Mouse (Mus musculus) heart, embryonic 14.5 days (tissue): ENCODE results near the gene Shld2. TPM values are rescaled to one million over a fixed set of nuclear protein-coding genes. Genes with fewer than 3 reads are reported as not detected.
"Not testable (repeated sequence)": the region's sequence is repeated elsewhere in the genome, so short reads cannot be mapped to it uniquely, and the experiment has no call there.

Experiments
- ATAC-seq: fragments of 200-750 bp; cut with Nextera tagmentation; 2 replicates; pipeline ENCODE4 v1.8.0; 2017; ENCODE audit warnings: low read depth, moderate TSS enrichment; ENCODE audit not compliant: insufficient number of reproducible peaks, insufficient read depth, low FRiP score
- H3K27ac ChIP-seq, 2 experiments: fragments of 200-500 bp in 1 of 2; fragments of 300-500 bp in 1 of 2; sonication (generic) in 1 of 2; replicated peaks in 1 of 2; 2 replicates each; pipeline ENCODE4 v1.5.1; 2012 to 2014; ENCODE audit warnings: low read depth in 2 of 2, low read length in 2 of 2, control low read depth in 1 of 2, mild to moderate bottlenecking in 1 of 2, mixed read lengths in 1 of 2; ENCODE audit not compliant: control insufficient read depth in 1 of 2, insufficient read depth in 1 of 2
- H3K27me3 ChIP-seq: fragments of 300-500 bp; sonication (generic); 2 replicates; pipeline ENCODE4 v1.6.1; 2014; ENCODE audit warnings: mild to moderate bottlenecking, low read length, control low read depth; ENCODE audit not compliant: control insufficient read depth, insufficient read depth
- H3K36me3 ChIP-seq: fragments of 300-500 bp; sonication (generic); 2 replicates; pipeline ENCODE4 v1.6.1; 2014; ENCODE audit warnings: mild to moderate bottlenecking, control low read depth, low read length, mixed read lengths; ENCODE audit not compliant: control insufficient read depth, insufficient read depth
- H3K4me1 ChIP-seq, 2 experiments: fragments of 200-500 bp in 1 of 2; fragments of 300-500 bp in 1 of 2; sonication (generic) in 1 of 2; 2 replicates each; pipeline ENCODE4 v1.6.1; 2012 to 2014; ENCODE audit warnings: low read length in 2 of 2, control low read depth in 1 of 2, mixed read lengths in 1 of 2; ENCODE audit not compliant: control insufficient read depth in 2 of 2, insufficient read depth in 2 of 2
- H3K4me2 ChIP-seq: fragments of 300-500 bp; sonication (generic); 2 replicates; pipeline ENCODE4 v1.6.1; 2014; ENCODE audit warnings: mild to moderate bottlenecking, low read length
- H3K4me3 ChIP-seq, 2 experiments: fragments of 200-500 bp in 1 of 2; fragments of 300-500 bp in 1 of 2; sonication (generic) in 1 of 2; 2 replicates each; pipeline ENCODE4 v1.5.1; 2012 to 2014; ENCODE audit warnings: low read length in 2 of 2, mild to moderate bottlenecking in 2 of 2, control low read depth in 1 of 2, low read depth in 1 of 2, moderate library complexity in 1 of 2; ENCODE audit not compliant: control insufficient read depth in 1 of 2, insufficient read depth in 1 of 2
- H3K9ac ChIP-seq: fragments of 300-500 bp; sonication (generic); 2 replicates; pipeline ENCODE4 v1.6.1; 2014; ENCODE audit warnings: mild to moderate bottlenecking, low read length
- H3K9me3 ChIP-seq: fragments of 300-500 bp; sonication (generic); 2 replicates; pipeline ENCODE4 v1.6.1; 2016; ENCODE audit warnings: low read length, control low read depth; ENCODE audit not compliant: control insufficient read depth
- WGBS: fragments of 180-500 bp; shearing (Covaris S2); extraction: QIAGEN DNeasy Blood & Tissue Kit; methylation state at CpG from one replicate; pipeline ENCODE4 v1.1.7; 2014; 5-methylcytosine and 5-hydroxymethylcytosine counted together
- polyA plus RNA-seq: library from polyadenylated mRNA; unstranded; fragments of >200 nt; fragmentation: Nextera tagmentation; extraction: Ambion mirVana; gene quantifications from 2 replicates; pipeline ENCODE4 v1.2.1, GENCODE M21; 2014

The Shld2 gene
- polyA plus RNA-seq, 1 experiment from 2014 or later = 7.1 TPM

DNA sequence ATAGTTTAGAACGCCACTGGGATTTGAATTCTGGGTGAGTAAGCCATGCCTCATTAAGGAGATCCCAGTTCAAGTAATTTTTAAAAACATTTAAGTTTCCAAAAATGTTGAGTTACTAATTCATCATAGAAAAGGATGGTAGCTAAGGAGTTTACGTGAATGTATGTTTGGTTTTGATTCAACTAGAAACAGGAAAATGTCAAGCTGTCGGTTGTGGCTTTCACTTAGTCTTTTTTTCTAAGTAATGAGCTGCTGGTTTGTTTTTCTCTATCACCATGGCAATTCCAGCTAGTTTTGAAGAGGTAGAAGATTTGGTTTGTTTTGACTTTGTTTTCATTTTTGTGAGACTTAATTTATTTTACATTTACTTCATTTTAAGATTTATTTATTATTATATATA, 7.1 kb upstream of the Shld2 start:
- Histone ChIP-seq H3K9ac (no peak overlapping the region), H3K27me3 (no peaks in the 10 kb centered on the region), H3K36me3 (peaks cover 35% of the 10 kb centered on the region), H3K4me2 (no peak overlapping the region), H3K4me3 (no peak overlapping the region), H3K4me1 (peaks cover 2 to 12% of the 10 kb centered on the region in 2 experiments), H3K27ac (no peak overlapping the region), H3K9me3 (no peaks in the 10 kb centered on the region)
- WGBS = 85% methylated on average over 3 of the region's 3 CpGs
- no peak for ATAC-seq

DNA sequence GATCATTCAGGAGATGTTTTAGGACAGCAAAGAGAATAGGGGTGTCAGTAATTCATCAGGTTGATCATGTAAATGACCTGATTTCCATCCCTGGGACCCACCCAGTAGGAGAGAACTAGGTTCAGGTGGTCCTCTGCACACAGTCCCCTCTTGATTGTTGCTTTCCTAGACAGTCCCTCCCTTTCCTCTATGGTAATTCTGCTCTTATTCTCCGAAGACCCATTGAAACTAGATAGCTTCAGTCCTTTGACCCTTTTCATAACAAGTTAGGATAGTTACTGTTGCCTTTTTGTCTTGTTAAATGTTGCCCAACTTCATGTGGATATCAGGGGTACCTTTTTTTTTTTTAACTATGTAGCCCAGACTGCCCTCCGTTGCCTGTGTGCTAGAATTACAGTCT, 6.1 kb upstream of the Shld2 start:
- 91% methylated on average over 2 of the region's 2 CpGs for WGBS
- Histone ChIP-seq H3K9ac (no peak overlapping the region), H3K27me3 (no peaks in the 10 kb centered on the region), H3K27ac (no peak overlapping the region), H3K4me1 (peaks cover 2 to 17% of the 10 kb centered on the region in 2 experiments), H3K4me2 (no peak overlapping the region), H3K36me3 (peaks cover 29% of the 10 kb centered on the region), H3K9me3 (no peaks in the 10 kb centered on the region), H3K4me3 (no peak overlapping the region)
- no peak for ATAC-seq

DNA sequence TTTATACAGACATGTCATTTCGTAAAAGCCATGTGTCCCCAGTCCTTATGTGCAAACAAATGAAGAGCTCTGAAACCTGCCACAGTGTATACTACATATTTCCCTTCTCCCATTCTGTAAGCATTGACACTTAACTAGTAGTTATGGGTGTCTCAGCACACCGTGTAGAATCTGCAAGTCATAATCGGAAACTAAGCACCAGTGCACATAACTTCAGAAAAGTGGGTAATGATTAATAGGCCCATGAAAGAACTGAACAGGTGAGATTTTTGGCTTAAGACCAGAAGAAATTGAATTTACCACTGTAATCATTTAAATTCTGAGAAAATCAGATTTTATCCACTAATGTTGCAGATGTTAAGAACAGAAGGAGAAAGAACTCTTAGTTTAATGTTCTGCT, 4.5 kb upstream of the Shld2 start:
- Histone ChIP-seq H3K4me2 (no peak overlapping the region), H3K36me3 (peaks cover 17% of the 10 kb centered on the region), H3K27ac (no peak overlapping the region), H3K27me3 (no peaks in the 10 kb centered on the region), H3K4me3 (no peak overlapping the region), H3K9ac (no peak overlapping the region), H3K4me1 (peaks cover 2 to 18% of the 10 kb centered on the region in 2 experiments), H3K9me3 (no peaks in the 10 kb centered on the region)
- 94% methylated on average over 3 of the region's 3 CpGs for WGBS
- no peak for ATAC-seq

DNA sequence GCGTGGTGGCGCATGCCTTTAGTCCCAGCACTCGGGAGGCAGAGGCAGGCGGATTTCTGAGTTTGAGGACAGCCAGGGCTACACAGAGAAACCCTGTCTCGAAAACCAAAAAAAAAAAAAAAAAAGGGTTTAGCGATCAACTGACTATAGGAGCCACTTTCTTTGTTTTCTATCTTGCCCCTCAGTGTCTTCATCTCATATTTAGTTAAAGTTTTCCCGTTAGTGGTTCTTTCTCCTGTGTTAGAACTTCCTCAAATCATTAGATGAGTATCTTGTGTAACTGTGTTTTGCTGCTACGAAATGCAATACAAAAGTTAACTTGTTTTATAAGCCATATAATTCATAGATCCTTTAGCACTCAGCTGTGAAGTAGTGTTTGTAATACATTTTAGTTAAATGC, 4.1 kb upstream of the Shld2 start:
- not testable (repeated sequence) for H3K4me2 ChIP-seq, ATAC-seq, H3K9me3 ChIP-seq, H3K27ac ChIP-seq, H3K9ac ChIP-seq, H3K4me3 ChIP-seq, H3K27me3 ChIP-seq
- 87% methylated on average over 8 of the region's 8 CpGs for WGBS
- H3K4me1 ChIP-seq = peaks cover 2 to 20% of the 10 kb centered on the region in 2 experiments
- H3K36me3 ChIP-seq = peaks cover 12% of the 10 kb centered on the region; the same call in 1 of the 2 replicates

DNA sequence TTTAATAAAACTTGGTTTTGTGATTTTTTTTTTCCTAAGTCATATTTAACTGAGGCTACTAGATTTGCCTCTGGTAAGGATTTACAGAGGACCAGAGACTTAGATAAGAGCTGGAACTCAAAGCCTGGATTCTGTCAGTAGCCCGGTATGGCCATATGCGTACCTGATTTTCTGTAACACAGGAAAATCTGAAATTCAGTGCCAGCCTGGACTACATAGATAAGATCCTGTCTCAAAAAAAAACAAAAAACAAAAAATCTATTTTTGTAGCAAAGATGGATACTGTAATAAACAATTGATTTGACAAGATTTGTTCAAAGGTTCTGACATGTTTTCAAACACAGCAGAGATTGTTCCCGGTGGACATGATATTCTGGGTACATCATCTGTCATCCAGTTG, 3.3 kb upstream of the Shld2 start:
- Histone ChIP-seq H3K9ac (no peak overlapping the region), H3K27ac (no peak overlapping the region), H3K4me1 (peaks cover 2 to 20% of the 10 kb centered on the region in 2 experiments), H3K4me3 (peak overlapping the region in 1 of 2 experiments; percentile 7; a peak in 1 of 4 replicates), H3K9me3 (no peaks in the 10 kb centered on the region), H3K36me3 (peaks cover 9% of the 10 kb centered on the region; the same call in 1 of the 2 replicates), H3K4me2 (peak overlapping the region; percentile 81), H3K27me3 (no peaks in the 10 kb centered on the region)
- no peak for ATAC-seq
- WGBS = 53% methylated on average over 3 of the region's 3 CpGs

DNA sequence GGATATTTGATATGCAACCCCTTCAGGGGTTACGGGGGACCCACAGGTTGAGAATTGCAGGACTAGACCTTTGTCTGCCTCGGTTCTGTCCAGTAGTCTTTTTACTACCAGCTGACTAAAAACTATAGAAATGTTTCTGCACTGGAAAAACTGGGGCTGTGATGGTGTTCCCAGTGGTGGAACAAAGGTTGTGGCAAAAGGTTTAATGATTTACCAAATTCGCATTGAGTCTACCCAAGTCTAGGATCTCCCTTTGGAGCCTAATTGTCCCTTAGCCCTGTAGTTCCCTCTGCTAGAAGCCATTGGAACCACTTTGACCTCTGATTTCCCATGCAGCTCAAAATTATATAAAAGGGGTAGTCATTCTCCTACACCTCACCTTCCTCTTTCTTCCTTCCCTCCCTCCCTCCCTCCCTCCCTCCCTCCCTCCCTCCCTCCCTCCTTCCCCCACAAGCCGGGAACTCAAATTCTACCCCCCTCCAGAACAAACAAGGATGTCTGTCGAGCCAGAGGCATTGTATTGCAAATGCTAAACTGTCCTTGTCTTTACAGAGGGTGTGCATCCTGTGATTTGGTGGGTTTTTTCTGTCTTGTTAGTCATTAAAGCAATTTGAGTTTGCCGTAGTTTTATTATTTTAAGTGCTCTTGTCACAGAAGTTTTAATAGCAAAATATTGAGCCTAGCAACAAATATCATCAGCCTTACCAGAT, 2.2 kb upstream of the Shld2 start:
- Histone ChIP-seq H3K27me3 (no peaks in the 10 kb centered on the region), H3K27ac (no peak overlapping the region), H3K4me3 (peak overlapping the region; percentile 26 to 84; a peak in 3 of 4 replicates), H3K4me2 (peak overlapping the region; percentile 81), H3K36me3 (peaks cover 6% of the 10 kb centered on the region; the same call in 1 of the 2 replicates), H3K9me3 (no peaks in the 10 kb centered on the region), H3K9ac (peak overlapping the region; percentile 91; the same call in 1 of the 2 replicates), H3K4me1 (peaks cover 2 to 20% of the 10 kb centered on the region in 2 experiments)
- ATAC-seq = no peak
- 23% methylated on average over 5 of the region's 6 CpGs for WGBS

DNA sequence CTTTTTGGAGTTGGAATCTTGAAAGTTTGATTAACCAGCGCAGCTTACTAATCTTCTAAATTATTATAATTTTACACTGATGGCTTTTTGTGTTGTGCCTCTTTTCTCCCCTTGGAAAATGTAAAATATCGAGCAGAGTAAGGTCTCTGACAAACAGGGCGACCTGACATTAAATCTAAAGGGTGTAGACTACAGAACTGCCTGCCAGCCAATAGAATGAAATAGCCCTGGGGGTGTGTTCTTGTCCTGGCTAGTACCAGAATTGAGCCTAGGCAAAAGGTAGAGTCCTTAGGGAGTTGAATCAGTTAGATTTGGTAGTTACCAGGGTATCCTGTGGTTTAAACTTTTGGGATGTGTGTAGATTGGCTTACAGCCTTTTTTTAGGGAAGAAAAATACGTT, 1.4 kb upstream of the Shld2 start:
- Histone ChIP-seq H3K27ac (peak overlapping the region in 1 of 2 experiments; percentile 96; a peak in 2 of 4 replicates), H3K4me3 (peak overlapping the region; percentile 84 to 91), H3K36me3 (peaks cover 6% of the 10 kb centered on the region; the same call in 1 of the 2 replicates), H3K9me3 (no peaks in the 10 kb centered on the region), H3K4me2 (peak overlapping the region; percentile 81), H3K27me3 (no peaks in the 10 kb centered on the region), H3K9ac (peak overlapping the region; percentile 91), H3K4me1 (peaks cover 2 to 20% of the 10 kb centered on the region in 2 experiments)
- 6% methylated on average over 4 of the region's 4 CpGs for WGBS
- no peak for ATAC-seq
